Mouse (Mus musculus) lung, adult 2 months (tissue): ENCODE data around the gene Wdr6. TPM values are rescaled to one million over a fixed set of nuclear protein-coding genes. Genes with fewer than 3 reads are reported as not detected.
A peak's percentile ranks its signal among the peaks of the same experiment; 100 is the strongest.
"Not testable (repeated sequence)": the region's sequence is repeated elsewhere in the genome, so short reads cannot be mapped to it uniquely, and the experiment has no call there.

Experiments used
- DNase-seq: peaks from one replicate; pipeline ENCODE4 v3.0.0; 2022
- H3K4me1 ChIP-seq: fragments of 200-500 bp; 2 replicates; pipeline ENCODE4 v1.6.1; 2011; ENCODE audit warnings: low read length; ENCODE audit not compliant: control insufficient read depth, insufficient read depth
- H3K4me3 ChIP-seq: fragments of 200-500 bp; replicated peaks from 2 replicates; pipeline ENCODE3; 2011; ENCODE audit warnings: low read depth, mild to moderate bottlenecking, control low read depth, low read length; ENCODE audit errors: extremely low read depth
- CTCF ChIP-seq: fragments of 200-500 bp; IDR thresholded peaks from 2 replicates; pipeline ENCODE4 v1.5.1; 2011; ENCODE audit warnings: mild to moderate bottlenecking, low read length, control low read depth; ENCODE audit not compliant: insufficient read depth
- POLR2A ChIP-seq: fragments of 200-500 bp; IDR thresholded peaks from 2 replicates; pipeline ENCODE4 v1.6.1; 2011; ENCODE audit warnings: low read depth, mild to moderate bottlenecking, control low read depth, low read length, borderline replicate concordance; ENCODE audit errors: extremely low read depth
- WGBS: fragments of 180-500 bp; shearing (Covaris S2); methylation state at CpG from one replicate; pipeline ENCODE4 v1.1.7; 2018; 5-methylcytosine and 5-hydroxymethylcytosine counted together
- polyA plus RNA-seq: library from polyadenylated mRNA; depleted of rRNA; stranded (reverse); fragments of >200 nt; gene quantifications from 2 replicates; pipeline ENCODE4 v1.2.3, GENCODE M21; 2012; rRNA removed

Gene Wdr6
- polyA plus RNA-seq: 58.7 and 67.6 TPM in 2 replicates

DNA sequence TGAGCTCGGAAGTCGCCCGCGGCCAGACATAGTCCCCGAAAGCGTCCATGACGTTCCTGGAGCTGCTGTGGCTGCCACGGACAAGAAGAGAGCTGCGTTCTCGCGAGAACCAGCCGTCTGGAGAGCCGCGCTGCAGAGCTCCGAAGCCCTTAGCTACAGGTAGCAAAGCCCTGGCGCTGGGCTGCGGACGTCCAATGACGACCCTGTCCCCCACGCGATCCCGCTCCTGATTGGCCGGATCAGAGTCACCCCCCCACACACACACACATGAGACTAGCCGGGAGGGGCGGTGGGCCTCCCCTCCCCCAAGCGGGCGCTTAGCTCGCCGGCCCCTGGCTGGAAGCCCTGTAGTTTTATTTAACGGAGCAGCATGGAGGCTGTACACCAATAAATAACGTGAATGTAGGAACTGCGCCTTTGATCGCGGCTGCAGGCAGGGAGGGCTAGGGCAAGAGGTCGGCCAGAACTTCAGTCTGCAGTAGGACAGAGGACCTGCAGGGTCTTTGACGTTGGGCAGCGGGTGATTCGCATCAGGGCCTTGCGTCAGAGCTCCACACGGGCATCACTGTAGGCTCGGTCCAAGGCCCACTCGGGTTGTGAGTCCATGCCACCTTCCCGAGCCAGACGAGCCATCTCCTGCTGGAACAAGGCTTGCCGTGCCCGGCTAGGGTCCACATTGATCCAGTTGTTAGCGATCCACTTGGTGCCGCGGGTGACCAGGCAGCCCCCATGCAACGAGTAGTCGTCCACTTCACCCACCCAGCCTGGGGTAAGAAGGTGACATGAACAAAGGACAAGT lies at the start of gene Wdr6:
Gene Wdr6 (minus strand): TSS at position 195 of the 799 bp plus-strand sequence.
- DNase-seq: peak; percentile 83
- Histone ChIP-seq H3K4me1 (peaks cover 4% of the 10 kb centered on the region), H3K4me3 (peak within 1 kb of the TSS; percentile 81)
- WGBS: 5% methylated on average over 51 of the region's 51 CpGs
- TF ChIP-seq POLR2A (peak; percentile 74; the same call in 1 of the 2 replicates), CTCF (no peak)

DNA sequence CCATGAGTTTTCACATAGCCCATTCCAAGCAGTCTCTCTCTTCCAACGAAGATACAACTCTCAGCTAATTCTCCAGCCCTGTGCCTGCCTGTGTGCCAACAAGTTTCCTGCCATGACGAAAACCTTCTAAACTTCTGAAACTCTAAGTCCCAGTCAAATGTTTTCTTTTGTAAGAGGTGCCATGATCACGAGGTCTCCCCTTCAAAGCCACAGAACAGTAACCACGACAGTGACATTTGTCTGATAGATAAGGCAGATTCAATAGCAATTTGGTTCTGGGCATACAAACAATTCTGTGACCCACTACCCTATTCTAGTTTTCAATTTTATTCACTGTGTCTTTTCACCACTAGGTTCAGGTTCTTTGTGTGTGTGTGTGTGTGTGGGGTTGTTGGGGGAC lies 49.6 kb upstream of the Wdr6 start:
- Histone ChIP-seq H3K4me3 (no peak overlapping the region), H3K4me1 (peaks cover 5% of the 10 kb centered on the region)
- DNase-seq: no peak
- WGBS: 56% methylated on average over 4 of the region's 4 CpGs
- TF ChIP-seq POLR2A: no peak
- TF ChIP-seq CTCF: no peak

DNA sequence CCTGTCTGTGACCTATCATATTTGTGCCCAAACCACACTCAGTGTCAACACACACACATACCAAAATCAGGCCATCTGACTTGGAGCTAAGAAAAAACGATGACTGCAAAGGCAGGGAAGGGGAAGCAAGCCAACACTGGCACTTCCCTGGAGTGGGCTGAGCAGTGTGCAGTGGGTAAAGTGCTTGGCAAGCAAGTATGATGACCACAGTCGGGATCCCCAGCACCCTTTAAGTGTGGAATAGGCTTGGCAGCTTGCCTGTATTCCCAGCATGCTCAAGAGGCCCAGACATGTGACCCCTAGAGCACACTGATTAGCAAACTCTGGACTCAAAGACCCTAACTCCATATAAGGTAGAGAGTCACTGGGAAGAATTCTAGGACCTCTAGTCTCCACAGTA lies 48.0 kb upstream of the Wdr6 start:
- 27% methylated on average over 2 of the region's 2 CpGs for WGBS
- TF ChIP-seq CTCF (no peak), POLR2A (no peak)
- H3K4me1 ChIP-seq: peaks cover 5% of the 10 kb centered on the region
- peak; percentile 33 for DNase-seq
- no peak overlapping the region for H3K4me3 ChIP-seq

GRCm38 (mm10) chr9:108617301-108617700 lies 38.8 kb upstream of the Wdr6 start:
- 84% methylated on average over 1 of the region's 1 CpGs for WGBS
- Histone ChIP-seq H3K4me3 (no peak overlapping the region), H3K4me1 (no peaks in the 10 kb centered on the region)
- no peak for DNase-seq
- TF ChIP-seq CTCF: no peak
- no peak for TF ChIP-seq POLR2A

DNA sequence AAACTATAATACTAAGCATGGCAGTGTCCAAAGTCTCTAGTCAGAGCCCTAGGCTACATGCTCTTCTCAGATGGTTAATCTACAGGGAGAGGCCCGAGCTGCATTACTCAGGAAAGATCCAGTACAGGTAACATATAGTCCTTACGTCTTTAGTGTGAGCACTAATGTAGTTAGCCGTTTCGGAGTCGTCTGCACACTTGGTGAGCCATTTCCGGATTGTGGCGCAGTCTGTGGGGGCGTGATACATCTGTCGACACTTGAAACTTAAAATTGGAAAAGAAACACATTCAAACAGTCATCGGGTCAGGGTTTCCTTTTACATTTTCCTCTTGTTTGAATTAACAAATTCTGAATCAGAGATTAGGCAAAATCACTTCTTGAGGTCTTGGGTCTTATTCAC lies 32.9 kb upstream of the Wdr6 start:
- H3K4me3 ChIP-seq: no peak overlapping the region
- H3K4me1 ChIP-seq: no peaks in the 10 kb centered on the region
- 95% methylated on average over 10 of the region's 10 CpGs for WGBS
- DNase-seq: no peak
- TF ChIP-seq CTCF (no peak), POLR2A (no peak)

DNA sequence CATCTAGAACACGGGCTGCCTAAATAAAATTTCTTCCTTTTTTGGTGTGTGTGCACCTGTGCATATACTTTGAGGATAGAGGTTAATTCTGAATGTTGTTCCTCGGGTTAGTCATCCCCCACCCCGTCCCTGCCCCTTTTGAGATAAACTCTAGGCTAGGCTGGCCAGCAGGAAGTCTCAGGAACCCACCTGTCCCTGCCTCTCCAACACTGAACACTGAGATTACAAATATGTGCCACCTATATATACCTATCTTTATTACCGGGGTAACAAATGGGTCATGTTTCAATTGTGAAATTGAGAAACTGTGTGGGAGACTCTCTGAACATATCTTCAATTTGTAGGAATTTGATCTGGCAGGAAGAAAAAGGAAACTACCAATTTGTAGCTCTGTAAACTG lies 30.4 kb upstream of the Wdr6 start:
- H3K4me3 ChIP-seq: no peak overlapping the region
- TF ChIP-seq CTCF (no peak), POLR2A (no peak)
- 90% methylated on average over 4 of the region's 4 CpGs for WGBS
- no peak for DNase-seq
- no peaks in the 10 kb centered on the region for H3K4me1 ChIP-seq

GRCm38 (mm10) chr9:108607929-108608328 lies 29.4 kb upstream of the Wdr6 start:
- H3K4me1 ChIP-seq, DNase-seq, H3K4me3 ChIP-seq: not testable (repeated sequence)
- WGBS: 82% methylated on average over 5 of the region's 5 CpGs

DNA sequence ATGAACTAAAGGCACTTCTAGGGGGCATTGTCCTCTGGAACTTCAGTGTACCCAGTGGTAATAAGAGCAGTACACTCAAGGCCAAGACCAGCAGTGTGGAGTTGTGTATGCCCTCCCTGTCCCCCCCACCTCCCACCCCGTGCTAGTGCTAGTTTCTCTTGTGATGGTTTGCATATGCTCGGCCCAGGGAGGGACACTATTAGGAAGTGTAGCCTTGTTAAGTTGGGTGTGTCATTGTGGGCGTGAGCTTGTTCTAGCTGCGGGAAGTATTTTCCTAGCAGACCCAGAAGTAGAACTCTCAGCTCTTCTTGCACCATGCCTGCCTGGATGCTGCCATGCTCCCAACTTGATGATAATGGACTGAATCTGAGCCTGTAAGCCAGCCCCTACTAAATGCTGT lies 23.4 kb upstream of the Wdr6 start:
- Histone ChIP-seq H3K4me3 (no peak overlapping the region), H3K4me1 (no peaks in the 10 kb centered on the region)
- TF ChIP-seq CTCF (no peak), POLR2A (no peak)
- DNase-seq: no peak
- WGBS: 54% methylated on average over 4 of the region's 4 CpGs

- 34% methylated on average over 2 of the region's 2 CpGs for WGBS
- Histone ChIP-seq H3K4me1 (no peaks in the 10 kb centered on the region), H3K4me3 (no peak overlapping the region)
- TF ChIP-seq CTCF (no peak), POLR2A (no peak)
- peak; percentile 18 for DNase-seq
Observed at GRCm38 (mm10) chr9:108600011-108600410, 21.5 kb upstream of the Wdr6 start.

GRCm38 (mm10) chr9:108599021-108599566 lies 20.6 kb upstream of the Wdr6 start:
- Histone ChIP-seq H3K4me1 (no peaks in the 10 kb centered on the region), H3K4me3 (no peak overlapping the region)
- TF ChIP-seq POLR2A (no peak), CTCF (no peak)
- no peak for DNase-seq
- WGBS: 75% methylated on average over 4 of the region's 4 CpGs
